ENCODE assay signal across 8 mouse cellular contexts in the genomic region with DNA sequence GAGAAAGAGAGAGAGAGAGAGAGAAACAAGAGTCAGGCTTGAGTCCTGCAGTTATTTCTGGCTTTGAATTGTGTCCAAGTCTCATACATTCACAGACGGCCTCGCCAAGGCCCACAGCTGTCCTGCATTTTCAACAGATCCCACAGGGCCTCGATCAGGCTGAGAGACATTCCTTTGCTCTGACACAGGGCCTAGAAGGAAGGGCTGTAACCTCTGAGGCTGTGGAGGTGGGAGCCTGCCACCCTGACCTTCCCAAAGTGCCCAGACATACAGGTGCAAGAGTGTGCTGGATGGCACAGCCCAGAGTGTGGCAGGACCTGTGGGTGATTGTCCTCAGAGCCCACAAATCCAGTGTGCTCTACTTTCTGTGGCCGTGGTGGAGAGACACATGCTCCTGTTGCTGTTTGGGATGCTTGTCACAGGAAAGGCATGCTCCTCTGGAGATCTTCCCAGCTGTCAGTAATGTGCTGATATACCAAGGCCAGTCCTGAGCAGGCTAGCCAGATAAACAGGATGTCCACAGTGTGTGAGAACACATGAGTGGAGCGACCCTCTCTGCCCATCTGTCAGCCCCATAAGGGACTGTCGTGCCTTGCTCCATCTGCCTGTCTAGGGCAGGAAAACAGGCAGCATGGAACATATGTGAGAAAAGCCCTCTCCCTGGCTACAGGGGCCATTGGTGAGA.
DNase-seq lines count a peak whose midpoint lies in the region; ATAC-seq and TF ChIP-seq lines count a peak whose summit lies in the region.

No protein-coding gene starts in this region.

- H3K4me1 ChIP-seq in hindbrain, embryonic 12.5 days, result peaks cover 9% of the 10 kb centered on the region; the same call in 1 of the 2 replicates
- peaks cover 38% of the 10 kb centered on the region for H3K4me1 ChIP-seq in limb, embryonic 13.5 days
- no peaks in the 10 kb centered on the region for H3K4me1 ChIP-seq in midbrain, postnatal 0 days (ENCODE audit: insufficient read depth, low read length)
- no peaks in the 10 kb centered on the region for H3K4me1 ChIP-seq in thymus, adult 2 months (replicated peaks; ENCODE audit: control insufficient read depth, insufficient read depth, low read length)

- no peaks in the 10 kb centered on the region for H3K27me3 ChIP-seq in hindbrain, embryonic 12.5 days
- no peaks in the 10 kb centered on the region for H3K27me3 ChIP-seq in limb, embryonic 13.5 days
- no peaks in the 10 kb centered on the region for H3K27me3 ChIP-seq in midbrain, postnatal 0 days (ENCODE audit: insufficient read depth, low read length)
- no peaks in the 10 kb centered on the region for H3K27me3 ChIP-seq in thymus, adult 2 months (ENCODE audit: control insufficient read depth, insufficient read depth, low read length)

- TF ChIP-seq POLR2A in thymus, adult 2 months (IDR thresholded peaks at IDR 0.05; ENCODE audit: control insufficient read depth, extremely low read depth, insufficient read depth, low read length, poor library complexity), result no peak

- 44% methylated on average over 6 of the region's 6 CpGs for WGBS in hindbrain, embryonic 12.5 days
- WGBS in limb, embryonic 13.5 days, result 26% methylated on average over 6 of the region's 6 CpGs
- 43% methylated on average over 6 of the region's 6 CpGs for WGBS in midbrain, postnatal 0 days
- WGBS in thymus, adult 2 months, result 85% methylated on average over 6 of the region's 6 CpGs

- no peak overlapping the region for H3K4me2 ChIP-seq in hindbrain, embryonic 12.5 days (replicated peaks)
- H3K4me2 ChIP-seq in limb, embryonic 13.5 days (replicated peaks), result no peak overlapping the region
- H3K4me2 ChIP-seq in midbrain, postnatal 0 days (ENCODE audit: low read depth, low read length, poor library complexity, severe bottlenecking), result no peak overlapping the region

- TF ChIP-seq CTCF in midbrain, postnatal 0 days (IDR thresholded peaks at IDR 0.05), result no peak
- no peak for TF ChIP-seq CTCF in thymus, adult 2 months (IDR thresholded peaks at IDR 0.05; ENCODE audit: borderline replicate concordance, control insufficient read depth, extremely low read depth, insufficient read depth, low read length, poor library complexity)

- peak; percentile 34 for DNase-seq in urinary bladder, postnatal 25 days (ENCODE audit: low spot score)
- DNase-seq in urinary bladder, postnatal 10 days (ENCODE audit: low spot score), result no peak
- DNase-seq in gastrocnemius, adult 18-20 months (ENCODE audit: low spot score), result peak; percentile 88
- DNase-seq in midbrain, postnatal 0 days (ENCODE audit: low spot score), result peak; percentile 83
- DNase-seq in thymus, adult 2 months, result no peak
- DNase-seq in frontal cortex, postnatal 14 days (ENCODE audit: low spot score in 2 of 2), result no peak

- peak; percentile 84 for ATAC-seq in hindbrain, embryonic 12.5 days (ENCODE audit: low FRiP score)
- peak; percentile 95 for ATAC-seq in limb, embryonic 13.5 days (ENCODE audit: low FRiP score, low read depth)
- ATAC-seq in midbrain, postnatal 0 days (ENCODE audit: low FRiP score), result peak; percentile 77; the same call in 1 of the 2 replicates

- H3K4me3 ChIP-seq in hindbrain, embryonic 12.5 days, result no peak overlapping the region
- no peak overlapping the region for H3K4me3 ChIP-seq in limb, embryonic 13.5 days
- no peak overlapping the region for H3K4me3 ChIP-seq in midbrain, postnatal 0 days (ENCODE audit: low read depth, low read length)
- H3K4me3 ChIP-seq in thymus, adult 2 months (ENCODE audit: control insufficient read depth, insufficient read depth, low read length), result no peak overlapping the region

- no peak overlapping the region for H3K9ac ChIP-seq in hindbrain, embryonic 12.5 days
- H3K9ac ChIP-seq in limb, embryonic 13.5 days, result 0 out of 2 replicates have a peak overlapping the region, but pooled peaks have one; percentile 3
- H3K9ac ChIP-seq in midbrain, postnatal 0 days (replicated peaks; ENCODE audit: low read length, poor library complexity, severe bottlenecking), result no peak overlapping the region

- peak overlapping the region; percentile 7; the same call in 1 of the 2 replicates for H3K27ac ChIP-seq in hindbrain, embryonic 12.5 days
- H3K27ac ChIP-seq in limb, embryonic 13.5 days, result peak overlapping the region; percentile 89
- no peak overlapping the region for H3K27ac ChIP-seq in midbrain, postnatal 0 days (ENCODE audit: low read depth, low read length)
- no peak overlapping the region for H3K27ac ChIP-seq in thymus, adult 2 months (ENCODE audit: control insufficient read depth, insufficient read depth, low read length)

- H3K36me3 ChIP-seq in hindbrain, embryonic 12.5 days, result no peaks in the 10 kb centered on the region
- H3K36me3 ChIP-seq in limb, embryonic 13.5 days, result no peaks in the 10 kb centered on the region
- H3K36me3 ChIP-seq in midbrain, postnatal 0 days (ENCODE audit: insufficient read depth, low read length), result no peaks in the 10 kb centered on the region
- no peaks in the 10 kb centered on the region for H3K36me3 ChIP-seq in thymus, adult 2 months (ENCODE audit: control insufficient read depth, insufficient read depth, low read length)

- H3K9me3 ChIP-seq in hindbrain, embryonic 12.5 days (replicated peaks), result no peaks in the 10 kb centered on the region
- H3K9me3 ChIP-seq in limb, embryonic 13.5 days, result no peaks in the 10 kb centered on the region
- no peaks in the 10 kb centered on the region for H3K9me3 ChIP-seq in midbrain, postnatal 0 days (ENCODE audit: low read length)

Comparison
In these comparisons a context has a peak if more than half of its experiments do, and no peak if none do; other contexts are left out.
1. DNase-seq: peak in urinary bladder, postnatal 25 days (single experiment), gastrocnemius, adult 18-20 months (single experiment) and midbrain, postnatal 0 days (single experiment); none in urinary bladder, postnatal 10 days (single experiment), thymus, adult 2 months (single experiment) and frontal cortex, postnatal 14 days (0 of 2).
2. H3K27ac ChIP-seq: peak in hindbrain, embryonic 12.5 days (single experiment) and limb, embryonic 13.5 days (single experiment); none in midbrain, postnatal 0 days (single experiment) and thymus, adult 2 months (single experiment).
3. Peak in every context shown above with its lines, with median percentiles within 50 percentile points of each other: ATAC-seq.